Mouse (Mus musculus) MEL (cell line): ENCODE measurements around the gene Trim34a. TPM values are rescaled to one million over a fixed set of nuclear protein-coding genes. Genes with fewer than 3 reads are reported as not detected.

Experiments used
- DNase-seq: peaks from one replicate; pipeline ENCODE4 v3.0.0; 2011; ENCODE audit warnings: low read depth, low spot score
- H3K27ac ChIP-seq: 2 replicates; pipeline ENCODE4 v1.5.1; 2012; ENCODE audit warnings: low read depth, mild to moderate bottlenecking, control low read depth, low read length, moderate library complexity; ENCODE audit not compliant: control insufficient read depth
- H3K27me3 ChIP-seq, 2 experiments: fragments of 150-350 bp in 1 of 2; sonication (generic) in 1 of 2; 2 replicates each; pipeline ENCODE4 v1.6.1; 2012; ENCODE audit warnings: low read length in 2 of 2, mild to moderate bottlenecking in 2 of 2, improper control_type of control experiment in 1 of 2, moderate library complexity in 1 of 2; ENCODE audit not compliant: insufficient read depth in 2 of 2, control insufficient read depth in 1 of 2
- H3K36me3 ChIP-seq, 2 experiments: 2 replicates each; pipeline ENCODE4 v1.6.1; 2012 to 2014; ENCODE audit warnings: low read length in 2 of 2, improper control_type of control experiment in 1 of 2, inconsistent platforms in 1 of 2, mild to moderate bottlenecking in 1 of 2; ENCODE audit not compliant: insufficient read depth in 2 of 2, control insufficient read depth in 1 of 2
- H3K4me1 ChIP-seq, 2 experiments: fragments of 150-350 bp in 1 of 2; sonication (generic) in 1 of 2; 2 replicates each; pipeline ENCODE4 v1.6.1; 2012; ENCODE audit warnings: low read length in 2 of 2, improper control_type of control experiment in 1 of 2, mild to moderate bottlenecking in 1 of 2; ENCODE audit not compliant: insufficient read depth in 2 of 2, control insufficient read depth in 1 of 2
- H3K4me3 ChIP-seq, 2 experiments: fragments of 150-350 bp in 1 of 2; sonication (generic) in 1 of 2; 2 replicates each; pipeline ENCODE4 v1.5.1; 2012; ENCODE audit warnings: low read depth in 2 of 2, low read length in 2 of 2, mild to moderate bottlenecking in 2 of 2, moderate library complexity in 2 of 2, control low read depth in 1 of 2, improper control_type of control experiment in 1 of 2; ENCODE audit not compliant: control insufficient read depth in 1 of 2, insufficient read depth in 1 of 2
- H3K79me2 ChIP-seq: 2 replicates; pipeline ENCODE4 v1.6.1; 2012; ENCODE audit warnings: mild to moderate bottlenecking, low read length, moderate library complexity; ENCODE audit not compliant: control insufficient read depth, poor library complexity, insufficient read depth
- H3K9ac ChIP-seq: 2 replicates; pipeline ENCODE4 v1.6.1; 2012; ENCODE audit warnings: low read depth, mild to moderate bottlenecking, control low read depth, low read length, moderate library complexity; ENCODE audit not compliant: control insufficient read depth, poor library complexity, severe bottlenecking
- H3K9me3 ChIP-seq: fragments of 150-350 bp; sonication (generic); replicated peaks from 2 replicates; pipeline ENCODE4 v1.6.1; 2012; ENCODE audit warnings: mild to moderate bottlenecking, low read length, improper control_type of control experiment, moderate library complexity; ENCODE audit not compliant: insufficient read depth
- CTCF ChIP-seq, 3 experiments: IDR thresholded peaks in 2 of 3; conservative IDR thresholded peaks in 1 of 3; 2 replicates each; pipeline ENCODE4 v1.5.1; 2011 to 2012; ENCODE audit warnings: low read length in 3 of 3, low read depth in 2 of 3, mild to moderate bottlenecking in 2 of 3, improper control_type of control experiment in 1 of 3, inconsistent platforms in 1 of 3, mixed read lengths in 1 of 3, moderate library complexity in 1 of 3; ENCODE audit not compliant: control insufficient read depth in 1 of 3, insufficient read depth in 1 of 3, poor library complexity in 1 of 3, severe bottlenecking in 1 of 3
- E2F4 ChIP-seq: IDR thresholded peaks from 2 replicates; pipeline ENCODE4 v1.6.1; 2011; ENCODE audit warnings: low read depth, low read length, improper control_type of control experiment, borderline replicate concordance
- EP300 ChIP-seq, 2 experiments: IDR thresholded peaks; 2 replicates each; pipeline ENCODE4 v1.6.1; 2011; ENCODE audit warnings: improper control_type of control experiment in 2 of 2, low read length in 2 of 2, low read depth in 1 of 2, mild to moderate bottlenecking in 1 of 2
- ETS1 ChIP-seq: IDR thresholded peaks from 2 replicates; pipeline ENCODE4 v1.6.1; 2012; ENCODE audit warnings: low read depth, mild to moderate bottlenecking, inconsistent platforms, low read length, improper control_type of control experiment, moderate library complexity
- GATA1 ChIP-seq: IDR thresholded peaks from 2 replicates; pipeline ENCODE4 v1.6.1; 2011; ENCODE audit warnings: low read depth, low read length, improper control_type of control experiment
- HCFC1 ChIP-seq: IDR thresholded peaks from 2 replicates; pipeline ENCODE4 v1.6.1; 2012; ENCODE audit warnings: low read depth, mild to moderate bottlenecking, inconsistent platforms, low read length, improper control_type of control experiment, moderate library complexity
- JUND ChIP-seq: IDR thresholded peaks from 2 replicates; pipeline ENCODE4 v1.6.1; 2011; ENCODE audit warnings: low read depth, mild to moderate bottlenecking, improper control_type of control experiment, low read length
- MAFK ChIP-seq: IDR thresholded peaks from 2 replicates; pipeline ENCODE4 v1.6.1; 2011; ENCODE audit warnings: low read depth, mild to moderate bottlenecking, low read length, improper control_type of control experiment, borderline replicate concordance
- MAX ChIP-seq: IDR thresholded peaks from 2 replicates; pipeline ENCODE4 v1.6.1; 2011; ENCODE audit warnings: low read length, improper control_type of control experiment
- MAZ ChIP-seq: IDR thresholded peaks from 2 replicates; pipeline ENCODE4 v1.6.1; 2012; ENCODE audit warnings: low read depth, mild to moderate bottlenecking, inconsistent platforms, low read length, improper control_type of control experiment
- NRF1 ChIP-seq: IDR thresholded peaks from 2 replicates; pipeline ENCODE4 v1.6.1; 2014; ENCODE audit warnings: low read depth, mild to moderate bottlenecking, inconsistent platforms, low read length, improper control_type of control experiment, moderate library complexity; ENCODE audit not compliant: poor library complexity, insufficient read depth, severe bottlenecking
- RAD21 ChIP-seq: IDR thresholded peaks from 2 replicates; pipeline ENCODE4 v1.6.1; 2011; ENCODE audit warnings: mild to moderate bottlenecking, low read depth, low read length, improper control_type of control experiment
- SMC3 ChIP-seq: IDR thresholded peaks from 2 replicates; pipeline ENCODE4 v1.6.1; 2011; ENCODE audit warnings: low read depth, low read length, improper control_type of control experiment
- TAL1 ChIP-seq: IDR thresholded peaks from 2 replicates; pipeline ENCODE4 v1.6.1; 2012; ENCODE audit warnings: mild to moderate bottlenecking, inconsistent platforms, low read length, moderate library complexity, mixed read lengths
- TCF12 ChIP-seq: IDR thresholded peaks from 2 replicates; pipeline ENCODE4 v1.6.1; 2014; ENCODE audit warnings: low read depth, mild to moderate bottlenecking, inconsistent platforms, low read length, improper control_type of control experiment, moderate library complexity
- USF2 ChIP-seq, 2 experiments: IDR thresholded peaks; 2 replicates each; pipeline ENCODE4 v1.6.1; 2011 to 2012; ENCODE audit warnings: improper control_type of control experiment in 2 of 2, low read length in 2 of 2, borderline replicate concordance in 1 of 2, inconsistent platforms in 1 of 2, low read depth in 1 of 2, mild to moderate bottlenecking in 1 of 2; ENCODE audit not compliant: insufficient read depth in 1 of 2
- ZC3H11A ChIP-seq: IDR thresholded peaks from 2 replicates; pipeline ENCODE4 v1.6.1; 2012; ENCODE audit warnings: low read depth, mild to moderate bottlenecking, inconsistent platforms, low read length, improper control_type of control experiment
- ZMIZ1 ChIP-seq: IDR thresholded peaks from 2 replicates; pipeline ENCODE4 v1.6.1; 2012; ENCODE audit warnings: low read depth, mild to moderate bottlenecking, inconsistent platforms, low read length, improper control_type of control experiment, moderate library complexity
- polyA plus RNA-seq, 2 experiments: library from polyadenylated mRNA; stranded (reverse) in 1 of 2; unstranded in 1 of 2; fragments of >175 nt in 1 of 2; fragments of >200 nt in 1 of 2; gene quantifications; 2 replicates each; pipeline versions ENCODE4 v1.2.1 to v1.2.4; 2012; ENCODE audit warnings: low replicate concordance in 2 of 2, low read depth in 1 of 2; ENCODE audit not compliant: insufficient read length in 2 of 2, insufficient read depth in 1 of 2, missing spikeins in 1 of 2
- total RNA-seq: library from RNA; depleted of rRNA; stranded (reverse); fragments of 300-350 nt; gene quantifications from 2 replicates; pipeline ENCODE4 v1.2.3, GENCODE M21; 2012

Trim34a gene
- total and polyA plus RNA-seq, 3 experiments, result 0.42 to 0.58 TPM; not detected in 1

GRCm38 (mm10) chr7:104216011-104216535 lies 28.2 kb upstream of the Trim34a start:
- Histone ChIP-seq H3K4me3 (no peak overlapping the region), H3K4me1 (no peaks in the 10 kb centered on the region), H3K36me3 (no peaks in the 10 kb centered on the region), H3K27ac (no peak overlapping the region), H3K27me3 (no peaks in the 10 kb centered on the region; a peak in 1 of 4 replicates), H3K79me2 (no peaks in the 10 kb centered on the region), H3K9ac (no peak overlapping the region), H3K9me3 (no peaks in the 10 kb centered on the region)
- TF ChIP-seq MAFK, result no peak
- no peak for TF ChIP-seq MAX
- TF ChIP-seq EP300 (IDR thresholded peaks at IDR 0.05; ENCODE audit: low read depth in 1 of 2, low read length in 2 of 2), result no peak
- no peak for TF ChIP-seq E2F4
- no peak for DNase-seq

- H3K36me3 ChIP-seq, result no peaks in the 10 kb centered on the region
- TF ChIP-seq MAX (no peak), E2F4 (no peak)
- H3K27me3 ChIP-seq, result no peaks in the 10 kb centered on the region; a peak in 1 of 4 replicates
- no peak overlapping the region for H3K27ac ChIP-seq
- no peaks in the 10 kb centered on the region for H3K79me2 ChIP-seq
- no peaks in the 10 kb centered on the region for H3K4me1 ChIP-seq
- DNase-seq, result no peak
- no peaks in the 10 kb centered on the region for H3K9me3 ChIP-seq
- no peak overlapping the region for H3K9ac ChIP-seq
- H3K4me3 ChIP-seq, result no peak overlapping the region
These were observed 26.4 kb upstream of the Trim34a start for GRCm38 (mm10) chr7:104217881-104218280.

GRCm38 (mm10) chr7:104218701-104219569 lies 25.3 kb upstream of the Trim34a start, which contains the start of gene Trim6:
TSS of gene Trim6 (plus strand) at chr7:104218793.
- no peaks in the 10 kb centered on the region for H3K4me1 ChIP-seq
- DNase-seq, result no peak
- H3K36me3 ChIP-seq, result no peaks in the 10 kb centered on the region
- no peaks in the 10 kb centered on the region; a peak in 1 of 4 replicates for H3K27me3 ChIP-seq
- H3K79me2 ChIP-seq, result no peaks in the 10 kb centered on the region
- TF ChIP-seq GATA1 (no peak), E2F4 (no peak), ZMIZ1 (no peak)
- no peaks in the 10 kb centered on the region for H3K9me3 ChIP-seq
- H3K27ac ChIP-seq, result no peak within 1 kb of the TSS
- H3K9ac ChIP-seq, result no peak within 1 kb of the TSS
- H3K4me3 ChIP-seq, result no peak within 1 kb of the TSS

- H3K9me3 ChIP-seq, result no peaks in the 10 kb centered on the region
- H3K36me3 ChIP-seq, result no peaks in the 10 kb centered on the region
- DNase-seq, result peak; percentile 53
- no peaks in the 10 kb centered on the region for H3K79me2 ChIP-seq
- H3K4me1 ChIP-seq, result no peaks in the 10 kb centered on the region
- H3K4me3 ChIP-seq, result no peak overlapping the region
- H3K9ac ChIP-seq, result no peak overlapping the region
- peaks cover 1 to 4% of the 10 kb centered on the region in 2 experiments for H3K27me3 ChIP-seq
- no peak overlapping the region for H3K27ac ChIP-seq
- no peak for TF ChIP-seq ETS1
- no peak for TF ChIP-seq MAZ
- TF ChIP-seq TCF12, result no peak
- TF ChIP-seq NRF1, result no peak
- no peak for TF ChIP-seq USF2 (IDR thresholded peaks at IDR 0.05; ENCODE audit: borderline replicate concordance in 1 of 2, insufficient read depth in 1 of 2, low read depth in 1 of 2, low read length in 2 of 2)
- TF ChIP-seq JUND, result no peak
- TF ChIP-seq HCFC1, result no peak
- peak; percentile 37 for TF ChIP-seq RAD21
- peak; percentile 66 to 80 (median 78) for TF ChIP-seq CTCF (IDR thresholded peaks at IDR 0.05 in 2 of 3, conservative IDR thresholded peaks at IDR 0.05 in 1 of 3; ENCODE audit: control insufficient read depth in 1 of 3, insufficient read depth in 1 of 3, low read depth in 2 of 3, low read length in 3 of 3, poor library complexity in 1 of 3, severe bottlenecking in 1 of 3)
- no peak for TF ChIP-seq TAL1
- TF ChIP-seq EP300 (IDR thresholded peaks at IDR 0.05; ENCODE audit: low read depth in 1 of 2, low read length in 2 of 2), result no peak
- peak; percentile 68 for TF ChIP-seq SMC3
- 0 out of 2 replicates have a peak, but pooled peaks have one; percentile 10 for TF ChIP-seq ZC3H11A
These were observed 13.1 kb upstream of the Trim34a start for GRCm38 (mm10) chr7:104231203-104231602.
